Mouse (Mus musculus) CH12.LX (cell line): ENCODE measurements around the gene Actn3. TPM values are rescaled to one million over a fixed set of nuclear protein-coding genes. Genes with fewer than 3 reads are reported as not detected.
A peak's percentile ranks its signal among the peaks of the same experiment; 100 is the strongest.

Experiments used
- DNase-seq: peaks from one replicate; pipeline ENCODE4 v3.0.0-alpha.2; 2013; ENCODE audit errors: extremely low read depth
- H3K27ac ChIP-seq: 2 replicates; pipeline ENCODE4 v1.5.1; 2012; ENCODE audit warnings: low read depth, mild to moderate bottlenecking, control low read depth, moderate library complexity; ENCODE audit not compliant: insufficient read depth
- H3K27me3 ChIP-seq: replicated peaks from 2 replicates; pipeline ENCODE3; 2012; ENCODE audit warnings: inconsistent platforms
- H3K36me3 ChIP-seq, 2 experiments: replicated peaks in 1 of 2; 2 replicates each; pipeline versions ENCODE3 to v1.6.1; 2012; ENCODE audit warnings: inconsistent platforms in 1 of 2, low read length in 1 of 2, mild to moderate bottlenecking in 1 of 2, mixed read lengths in 1 of 2, moderate library complexity in 1 of 2; ENCODE audit not compliant: control insufficient read depth in 1 of 2, insufficient read depth in 1 of 2
- H3K4me1 ChIP-seq, 2 experiments: 2 replicates each; pipeline ENCODE4 v1.6.1; 2012; ENCODE audit warnings: inconsistent platforms in 1 of 2, moderate library complexity in 1 of 2; ENCODE audit not compliant: insufficient read depth in 2 of 2, control insufficient read depth in 1 of 2
- H3K4me2 ChIP-seq: 2 replicates; pipeline ENCODE4 v1.6.1; 2012; ENCODE audit warnings: low read depth, mild to moderate bottlenecking, control low read depth; ENCODE audit not compliant: poor library complexity, insufficient read depth, severe bottlenecking
- H3K4me3 ChIP-seq, 3 experiments: fragments of 150-350 bp in 1 of 3; sonication (generic) in 1 of 3; replicated peaks in 1 of 3; 2 replicates each; pipeline versions ENCODE3 to v1.5.1; 2011 to 2012; ENCODE audit warnings: low read depth in 2 of 3, low read length in 2 of 3, mild to moderate bottlenecking in 2 of 3, moderate library complexity in 2 of 3, control low read depth in 1 of 3, improper control_type of control experiment in 1 of 3, inconsistent platforms in 1 of 3, mixed read lengths in 1 of 3; ENCODE audit not compliant: poor library complexity in 1 of 3
- H3K79me2 ChIP-seq: replicated peaks from 2 replicates; pipeline ENCODE4 v1.6.1; 2012; ENCODE audit warnings: mild to moderate bottlenecking, moderate library complexity; ENCODE audit not compliant: control insufficient read depth, poor library complexity, insufficient read depth, severe bottlenecking; ENCODE audit errors: extremely low read depth
- H3K9ac ChIP-seq: 2 replicates; pipeline ENCODE4 v1.6.1; 2012; ENCODE audit warnings: low read depth, mild to moderate bottlenecking, control low read depth, moderate library complexity; ENCODE audit not compliant: insufficient read depth
- H3K9me3 ChIP-seq: replicated peaks from 2 replicates; pipeline ENCODE3; 2012; ENCODE audit warnings: low read length, inconsistent platforms, mixed read lengths
- CHD1 ChIP-seq: IDR thresholded peaks from 2 replicates; pipeline ENCODE4 v1.6.1; 2012; ENCODE audit warnings: low read depth, low read length, improper control_type of control experiment, inconsistent platforms
- CHD2 ChIP-seq: IDR thresholded peaks from 2 replicates; pipeline ENCODE4 v1.6.1; 2011; ENCODE audit warnings: low read length, improper control_type of control experiment
- CTCF ChIP-seq, 2 experiments: IDR thresholded peaks in 1 of 2; conservative IDR thresholded peaks in 1 of 2; 2 replicates each; pipeline ENCODE4 v1.5.1; 2011 to 2012; ENCODE audit warnings: low read depth in 2 of 2, low read length in 2 of 2, improper control_type of control experiment in 1 of 2, inconsistent platforms in 1 of 2, mild to moderate bottlenecking in 1 of 2, moderate library complexity in 1 of 2
- ELF1 ChIP-seq: IDR thresholded peaks from 2 replicates; pipeline ENCODE4 v1.6.1; 2014; ENCODE audit warnings: low read depth, mild to moderate bottlenecking, inconsistent platforms, low read length, improper control_type of control experiment
- GABPA ChIP-seq: IDR thresholded peaks from 2 replicates; pipeline ENCODE4 v1.6.1; 2012; ENCODE audit warnings: low read depth, low read length, improper control_type of control experiment, inconsistent platforms; ENCODE audit not compliant: insufficient replicate concordance
- HCFC1 ChIP-seq: IDR thresholded peaks from 2 replicates; pipeline ENCODE4 v1.6.1; 2012; ENCODE audit warnings: low read depth, mild to moderate bottlenecking, inconsistent platforms, low read length, improper control_type of control experiment
- JUND ChIP-seq: conservative IDR thresholded peaks from 2 replicates; pipeline ENCODE4 v1.6.1; 2011; ENCODE audit warnings: low read depth, low read length, improper control_type of control experiment
- MAX ChIP-seq: IDR thresholded peaks from 2 replicates; pipeline ENCODE4 v1.6.1; 2011; ENCODE audit warnings: low read length, improper control_type of control experiment
- MAZ ChIP-seq: IDR thresholded peaks from 2 replicates; pipeline ENCODE4 v1.6.1; 2012; ENCODE audit warnings: low read depth, mild to moderate bottlenecking, inconsistent platforms, low read length, improper control_type of control experiment, moderate library complexity
- MEF2A ChIP-seq: IDR thresholded peaks from 2 replicates; pipeline ENCODE4 v1.6.1; 2014; ENCODE audit warnings: low read depth, mild to moderate bottlenecking, inconsistent platforms, low read length, improper control_type of control experiment, borderline replicate concordance
- MXI1 ChIP-seq: IDR thresholded peaks from 2 replicates; pipeline ENCODE4 v1.6.1; 2011; ENCODE audit warnings: mild to moderate bottlenecking, low read depth, low read length, improper control_type of control experiment
- MYC ChIP-seq: IDR thresholded peaks from 2 replicates; pipeline ENCODE4 v1.6.1; 2011; ENCODE audit warnings: low read depth, mild to moderate bottlenecking, improper control_type of control experiment, low read length
- NELFE ChIP-seq: IDR thresholded peaks from 2 replicates; pipeline ENCODE4 v1.6.1; 2011; ENCODE audit warnings: low read depth, low read length, improper control_type of control experiment
- NRF1 ChIP-seq: IDR thresholded peaks from 2 replicates; pipeline ENCODE4 v1.6.1; 2014; ENCODE audit warnings: low read depth, mild to moderate bottlenecking, inconsistent platforms, low read length, improper control_type of control experiment, moderate library complexity
- PAX5 ChIP-seq: IDR thresholded peaks from 2 replicates; pipeline ENCODE4 v1.6.1; 2012; ENCODE audit warnings: low read length, inconsistent platforms, mixed read lengths
- POLR2A ChIP-seq: IDR thresholded peaks from 2 replicates; pipeline ENCODE4 v1.6.1; 2011; ENCODE audit warnings: low read depth, mild to moderate bottlenecking, improper control_type of control experiment, low read length
- POLR2AphosphoS2 ChIP-seq: IDR thresholded peaks from 2 replicates; pipeline ENCODE4 v1.6.1; 2011; ENCODE audit warnings: low read depth, low read length, improper control_type of control experiment
- RAD21 ChIP-seq: IDR thresholded peaks from 2 replicates; pipeline ENCODE4 v1.6.1; 2011; ENCODE audit warnings: low read depth, mild to moderate bottlenecking, low read length, improper control_type of control experiment, moderate library complexity
- RCOR1 ChIP-seq: conservative IDR thresholded peaks from 2 replicates; pipeline ENCODE4 v1.6.1; 2012; ENCODE audit warnings: low read depth, mild to moderate bottlenecking, inconsistent platforms, low read length, improper control_type of control experiment
- SIN3A ChIP-seq: IDR thresholded peaks from 2 replicates; pipeline ENCODE4 v1.6.1; 2012; ENCODE audit warnings: low read length, improper control_type of control experiment, inconsistent platforms
- SMC3 ChIP-seq: IDR thresholded peaks from 2 replicates; pipeline ENCODE4 v1.6.1; 2011; ENCODE audit warnings: low read depth, low read length, improper control_type of control experiment
- TBP ChIP-seq: conservative IDR thresholded peaks from 2 replicates; pipeline ENCODE4 v1.6.1; 2011; ENCODE audit warnings: low read depth, low read length, improper control_type of control experiment
- TCF12 ChIP-seq: IDR thresholded peaks from 2 replicates; pipeline ENCODE4 v1.6.1; 2014; ENCODE audit warnings: low read depth, mild to moderate bottlenecking, inconsistent platforms, low read length, improper control_type of control experiment
- UBTF ChIP-seq: IDR thresholded peaks from 2 replicates; pipeline ENCODE4 v1.6.1; 2012; ENCODE audit warnings: low read depth, mild to moderate bottlenecking, inconsistent platforms, low read length, improper control_type of control experiment, moderate library complexity
- USF2 ChIP-seq: conservative IDR thresholded peaks from 2 replicates; pipeline ENCODE4 v1.6.1; 2011; ENCODE audit warnings: low read depth, low read length, improper control_type of control experiment
- ZC3H11A ChIP-seq: IDR thresholded peaks from 2 replicates; pipeline ENCODE4 v1.6.1; 2012; ENCODE audit warnings: low read depth, mild to moderate bottlenecking, inconsistent platforms, low read length, improper control_type of control experiment
- ZNF384 ChIP-seq: IDR thresholded peaks from 2 replicates; pipeline ENCODE4 v1.6.1; 2012; ENCODE audit warnings: low read depth, low read length, improper control_type of control experiment, inconsistent platforms
- dilution Hi-C: fragments of 300-500 bp; cut with MboI; formaldehyde crosslinking; loops from 2 replicates; pipeline ENCODE4 v1.14.3; 2020; ENCODE audit warnings: low sequenced_read_pairs; ENCODE audit not compliant: extremely low pct_unique_long_range_greater_than_20kb, extremely low pct_ligation_motif_present
- in situ Hi-C: fragments of 300-500 bp; cut with MboI; formaldehyde crosslinking; loops from 3 replicates; pipeline ENCODE4 v1.14.3; 2019; ENCODE audit warnings: low sequenced_read_pairs, low pct_ligation_motif_present, low pct_unique_long_range_greater_than_20kb, mixed read lengths
- polyA plus RNA-seq: library from polyadenylated mRNA; unstranded; fragments of >175 nt; gene quantifications from 2 replicates; pipeline ENCODE4 v1.2.1, GENCODE M21; 2012; ENCODE audit warnings: low read depth; ENCODE audit not compliant: insufficient read length
- total RNA-seq, 2 experiments: library from RNA; depleted of rRNA; stranded (reverse); fragments of 300-350 nt in 1 of 2; fragments of >200 nt in 1 of 2; gene quantifications; 2 replicates each; pipeline ENCODE4 v1.2.3; 2012 to 2014

Actn3 gene
- total and polyA plus RNA-seq, 3 experiments: 0.34 to 0.41 TPM; not detected in 1

DNA sequence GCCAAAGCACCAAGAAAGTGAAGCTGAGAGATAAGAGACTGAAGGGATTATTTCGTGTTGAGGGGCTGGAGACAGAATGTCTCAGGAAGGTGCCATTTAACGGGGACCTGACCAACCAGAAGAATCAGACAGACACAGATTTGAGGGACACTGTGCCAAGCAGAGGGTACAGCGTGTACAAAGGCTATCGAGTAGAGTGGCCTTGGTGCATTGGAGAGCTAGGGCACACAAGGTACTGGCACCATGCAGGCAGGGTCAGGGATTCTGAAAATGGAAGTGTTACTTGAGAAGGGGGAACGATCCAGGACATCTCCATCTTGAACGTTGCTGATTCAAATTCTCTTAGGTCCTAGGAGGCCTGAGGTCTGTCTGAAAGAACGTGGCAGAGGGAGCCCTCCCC is 31.7 kb upstream of the Actn3 start:
- dilution Hi-C loops (no loop called here), in situ Hi-C loops (no loop called here)
- no peaks in the 10 kb centered on the region for H3K9me3 ChIP-seq
- peaks cover 56 to 75% of the 10 kb centered on the region in 2 experiments for H3K36me3 ChIP-seq
- TF ChIP-seq CHD1 (no peak), MAZ (no peak)
- H3K27ac ChIP-seq: no peak overlapping the region
- no peaks in the 10 kb centered on the region for H3K27me3 ChIP-seq
- H3K9ac ChIP-seq: no peak overlapping the region
- no peak overlapping the region for H3K4me2 ChIP-seq
- no peak overlapping the region for H3K4me3 ChIP-seq
- no peak for DNase-seq
- peaks cover 0 to 6% of the 10 kb centered on the region in 2 experiments; a peak in 2 of 4 replicates for H3K4me1 ChIP-seq
- no peaks in the 10 kb centered on the region for H3K79me2 ChIP-seq

DNA sequence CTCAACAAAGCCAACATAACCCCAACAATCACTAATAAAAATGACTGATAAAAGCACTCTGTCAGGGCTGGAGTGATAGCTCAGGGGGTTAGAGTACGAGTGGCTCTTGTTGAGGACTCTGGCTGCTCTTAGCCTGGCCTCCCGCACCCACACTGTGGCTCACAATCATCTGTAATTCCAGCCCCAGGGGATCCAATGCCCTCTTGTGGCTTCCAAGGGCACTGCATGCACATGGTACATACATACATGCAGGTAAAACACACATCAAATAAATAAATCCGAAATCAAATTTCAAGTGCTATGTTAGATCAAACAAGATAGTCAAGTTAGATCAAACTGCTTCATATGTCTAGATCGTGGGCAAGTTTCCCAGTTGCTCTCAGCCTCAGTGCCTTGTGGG is 30.4 kb upstream of the Actn3 start:
- DNase-seq: peak; percentile 41

DNA sequence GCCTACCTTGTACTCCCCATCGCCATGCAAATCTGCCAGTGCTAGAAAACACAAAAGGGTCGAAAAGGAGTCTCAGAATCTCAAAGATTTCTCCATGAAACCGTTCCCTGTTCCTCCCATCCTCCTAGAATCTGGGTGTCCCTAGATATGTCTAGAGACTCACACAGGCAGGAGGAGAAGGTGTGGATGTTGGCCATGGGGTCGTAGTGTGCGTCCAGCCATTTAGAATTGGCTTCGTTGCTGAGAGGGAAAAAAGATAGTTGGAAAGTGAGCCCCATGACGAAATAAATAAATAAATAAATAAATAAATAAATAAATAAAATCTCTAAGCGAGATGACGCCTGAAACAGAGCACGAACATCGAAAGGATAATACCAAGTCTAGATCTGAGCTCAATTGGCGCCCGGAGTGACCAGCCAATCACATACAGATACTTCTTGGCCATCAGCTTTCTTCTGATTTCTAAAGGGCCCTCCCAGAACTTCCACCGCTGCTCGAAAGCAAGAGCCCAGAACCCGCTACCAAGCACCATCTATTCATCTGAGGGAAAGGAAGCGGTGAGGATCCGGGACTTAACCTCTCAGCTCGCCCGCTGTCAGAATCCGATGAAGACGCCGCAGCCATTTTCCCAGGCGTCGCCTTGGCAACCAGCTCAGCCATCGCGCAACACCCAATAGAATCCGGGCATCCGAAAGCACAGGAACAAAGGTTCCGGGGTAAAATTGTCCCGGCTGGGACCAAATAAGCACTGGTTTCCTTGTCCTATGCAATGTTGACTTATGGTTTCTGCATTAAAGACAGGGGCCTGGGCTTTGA is 28.5 kb upstream of the Actn3 start, which contains the start of gene Bbs1:
Gene Bbs1, minus strand, starts transcription at position 650 of the 816 bp plus-strand sequence.
- in situ Hi-C loops (no loop called here), dilution Hi-C loops (no loop called here)
- Histone ChIP-seq H3K4me1 (peaks cover 0 to 6% of the 10 kb centered on the region in 2 experiments; a peak in 2 of 4 replicates), H3K9me3 (no peaks in the 10 kb centered on the region), H3K79me2 (no peaks in the 10 kb centered on the region), H3K4me2 (peak within 1 kb of the TSS; percentile 54; the same call in 1 of the 2 replicates), H3K27ac (no peak within 1 kb of the TSS), H3K27me3 (no peaks in the 10 kb centered on the region), H3K36me3 (peaks cover 32 to 61% of the 10 kb centered on the region in 2 experiments), H3K4me3 (peak within 1 kb of the TSS; percentile 47 to 74 (median 65)), H3K9ac (peak within 1 kb of the TSS; percentile 31; the same call in 1 of the 2 replicates)
- DNase-seq: peak; percentile 76
- TF ChIP-seq HCFC1: peak; percentile 83
- TF ChIP-seq ZNF384: no peak
- TF ChIP-seq MAZ: no peak
- no peak for TF ChIP-seq GABPA
- TF ChIP-seq TBP: peak; percentile 71; the same call in 1 of the 2 replicates
- no peak for TF ChIP-seq USF2
- no peak for TF ChIP-seq JUND
- no peak for TF ChIP-seq CHD2
- TF ChIP-seq NRF1: peak; percentile 46; the same call in 1 of the 2 replicates
- TF ChIP-seq RCOR1: no peak
- TF ChIP-seq TCF12: peak; percentile 57; the same call in 1 of the 2 replicates
- TF ChIP-seq POLR2AphosphoS2: peak; percentile 90
- TF ChIP-seq SIN3A: peak; percentile 90
- no peak for TF ChIP-seq MEF2A
- peak; percentile 90 for TF ChIP-seq MXI1
- TF ChIP-seq POLR2A: peak; percentile 62
- no peak for TF ChIP-seq PAX5
- no peak for TF ChIP-seq MAX
- no peak for TF ChIP-seq MYC
- TF ChIP-seq ELF1: 0 out of 2 replicates have a peak, but pooled peaks have one; percentile 36

More for the DNA sequence above, 30.4 kb upstream of the Actn3 start:
- no peaks in the 10 kb centered on the region for H3K27me3 ChIP-seq
- H3K27ac ChIP-seq: no peak overlapping the region
- no peaks in the 10 kb centered on the region for H3K9me3 ChIP-seq
- no peak for TF ChIP-seq TBP
- TF ChIP-seq NELFE: no peak
- no peak for TF ChIP-seq UBTF
- TF ChIP-seq CTCF (conservative IDR thresholded peaks at IDR 0.05 in 1 of 2, IDR thresholded peaks at IDR 0.05 in 1 of 2; ENCODE audit: low read depth in 2 of 2, low read length in 2 of 2): peak; percentile 37 to 65; a peak in 3 of 4 replicates
- TF ChIP-seq SMC3: peak; percentile 58
- TF ChIP-seq ZC3H11A: no peak
- peak; percentile 40 for TF ChIP-seq RAD21
- no peak overlapping the region for H3K9ac ChIP-seq
- no peaks in the 10 kb centered on the region for H3K79me2 ChIP-seq
- in situ Hi-C loops: no loop called here
- dilution Hi-C loops: no loop called here
- no peak overlapping the region for H3K4me3 ChIP-seq
- peaks cover 43 to 70% of the 10 kb centered on the region in 2 experiments for H3K36me3 ChIP-seq
- no peak overlapping the region for H3K4me2 ChIP-seq
- peaks cover 0 to 6% of the 10 kb centered on the region in 2 experiments; a peak in 2 of 4 replicates for H3K4me1 ChIP-seq
